Mouse (Mus musculus) testis, adult 2 months (tissue): ENCODE results near the gene Gm21974.

Source experiments
- CTCF ChIP-seq: fragments of 200-500 bp; IDR thresholded peaks from 2 replicates; pipeline ENCODE4 v1.5.1; 2012; ENCODE audit warnings: low read depth, mild to moderate bottlenecking, inconsistent platforms, low read length, moderate library complexity; ENCODE audit not compliant: control insufficient read depth, insufficient read depth, insufficient replicate concordance
- POLR2A ChIP-seq: fragments of 200-500 bp; IDR thresholded peaks from 2 replicates; pipeline ENCODE4 v1.6.1; 2012; ENCODE audit warnings: low read depth, mild to moderate bottlenecking, inconsistent platforms, low read length, moderate library complexity; ENCODE audit not compliant: control insufficient read depth

DNA sequence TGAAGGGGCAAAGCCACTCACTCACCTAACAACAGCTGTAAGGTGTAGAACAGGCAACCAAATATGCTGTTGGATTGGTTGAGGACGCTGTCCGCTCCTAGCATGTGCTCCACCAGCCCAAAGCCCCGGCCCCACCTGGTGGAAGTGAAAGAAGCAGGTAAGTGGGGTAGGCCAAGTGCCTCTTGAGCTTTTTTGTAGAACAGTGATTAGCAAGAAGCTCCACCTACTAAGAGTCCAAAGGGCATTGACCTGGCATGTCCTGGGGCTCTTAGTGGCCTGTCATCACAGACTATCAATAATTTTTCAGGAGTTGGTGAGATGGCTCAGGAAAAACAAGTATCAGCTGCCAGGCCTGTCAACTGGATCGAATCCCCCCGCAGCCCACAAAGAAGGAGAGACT lies 774 bp downstream of the Gm21974 start:
- TF ChIP-seq CTCF (no peak), POLR2A (no peak)
